Mouse (Mus musculus) lung, adult 2 months (tissue): ENCODE data around the gene Marc1.
A peak's percentile ranks its signal among the peaks of the same experiment; 100 is the strongest.

Experiments used
- CTCF ChIP-seq: fragments of 200-500 bp; IDR thresholded peaks from 2 replicates; pipeline ENCODE4 v1.5.1; 2011; ENCODE audit warnings: mild to moderate bottlenecking, low read length, control low read depth; ENCODE audit not compliant: insufficient read depth
- POLR2A ChIP-seq: fragments of 200-500 bp; IDR thresholded peaks from 2 replicates; pipeline ENCODE4 v1.6.1; 2011; ENCODE audit warnings: low read depth, mild to moderate bottlenecking, control low read depth, low read length, borderline replicate concordance; ENCODE audit errors: extremely low read depth

DNA sequence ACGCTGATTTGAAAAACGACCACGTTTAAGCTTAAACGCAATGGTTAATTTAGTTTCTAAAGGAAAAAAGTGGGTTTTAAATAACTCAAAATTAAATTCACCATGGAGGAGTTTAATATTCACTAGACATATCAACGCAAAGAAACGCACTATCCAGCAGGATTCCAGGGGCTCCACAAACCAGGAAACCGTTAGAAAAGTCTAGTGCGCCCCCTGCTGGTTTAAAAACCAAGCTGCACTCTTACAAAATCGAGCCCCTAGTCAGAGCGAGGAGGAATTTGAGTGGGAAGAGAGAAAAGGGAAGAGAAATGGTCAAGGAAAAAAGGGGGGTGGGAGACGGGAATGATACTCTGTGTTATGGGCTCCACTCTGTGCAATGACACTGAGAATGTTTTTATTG lies 14.0 kb upstream of the Marc1 start:
- TF ChIP-seq CTCF (peak; percentile 32; the same call in 1 of the 2 replicates), POLR2A (no peak)
